Mouse (Mus musculus): ENCODE results near the gene Fadd. TPM values are rescaled to one million over a fixed set of nuclear protein-coding genes. Genes with fewer than 3 reads are reported as not detected.

The Fadd gene
- polyA plus RNA-seq, 1 experiment from 2014 or later: 4.1 TPM

- H3K36me3 ChIP-seq (replicated peaks; ENCODE audit: insufficient read depth, low read length): no peaks in the 10 kb centered on the region
- H3K9ac ChIP-seq (replicated peaks): no peak overlapping the region
- ATAC-seq (no peak), DNase-seq (no peak)
- H3K4me2 ChIP-seq (ENCODE audit: low read depth, low read length): no peak overlapping the region
- no peak overlapping the region for H3K27ac ChIP-seq (ENCODE audit: low read depth)
- no peak for TF ChIP-seq EP300 (IDR thresholded peaks at IDR 0.05; ENCODE audit: low read depth)
- TF ChIP-seq CTCF (IDR thresholded peaks at IDR 0.05; ENCODE audit: low read depth): no peak
- no peaks in the 10 kb centered on the region for H3K9me3 ChIP-seq (ENCODE audit: low read length)
- WGBS (ENCODE audit: insufficient replicate concordance): 70% methylated on average over 7 of the region's 7 CpGs
- H3K4me1 ChIP-seq (ENCODE audit: insufficient read depth): no peaks in the 10 kb centered on the region
- no peaks in the 10 kb centered on the region for H3K27me3 ChIP-seq (ENCODE audit: insufficient read depth, low read length)
- no peak overlapping the region for H3K4me3 ChIP-seq (ENCODE audit: low read depth, low read length)
These were observed 12.8 kb downstream of the Fadd start for GRCm38 (mm10) chr7:144569428-144569827.

GRCm38 (mm10) chr7:144568091-144568490 lies 14.2 kb downstream of the Fadd start:
- no peak overlapping the region for H3K27ac ChIP-seq (ENCODE audit: low read depth)
- no peak overlapping the region for H3K9ac ChIP-seq (replicated peaks)
- no peak for ATAC-seq
- TF ChIP-seq EP300 (IDR thresholded peaks at IDR 0.05; ENCODE audit: low read depth): no peak
- no peak for TF ChIP-seq CTCF (IDR thresholded peaks at IDR 0.05; ENCODE audit: low read depth)
- H3K4me3 ChIP-seq (ENCODE audit: low read depth, low read length): no peak overlapping the region
- H3K9me3 ChIP-seq (ENCODE audit: low read length): no peaks in the 10 kb centered on the region
- H3K4me2 ChIP-seq (ENCODE audit: low read depth, low read length): no peak overlapping the region
- DNase-seq: no peak
- H3K36me3 ChIP-seq (replicated peaks; ENCODE audit: insufficient read depth, low read length): no peaks in the 10 kb centered on the region
- no peaks in the 10 kb centered on the region for H3K4me1 ChIP-seq (ENCODE audit: insufficient read depth)
- H3K27me3 ChIP-seq (ENCODE audit: insufficient read depth, low read length): no peaks in the 10 kb centered on the region

GRCm38 (mm10) chr7:144566921-144567682 lies 15.2 kb downstream of the Fadd start:
- ATAC-seq (no peak), DNase-seq (no peak)
- TF ChIP-seq CTCF (IDR thresholded peaks at IDR 0.05; ENCODE audit: low read depth) (no peak), EP300 (IDR thresholded peaks at IDR 0.05; ENCODE audit: low read depth) (no peak)
- 62% methylated on average over 3 of the region's 3 CpGs for WGBS (ENCODE audit: insufficient replicate concordance)
- H3K9me3 ChIP-seq (ENCODE audit: low read length): no peaks in the 10 kb centered on the region
- H3K9ac ChIP-seq (replicated peaks): no peak overlapping the region
- H3K27ac ChIP-seq (ENCODE audit: low read depth): no peak overlapping the region
- no peak overlapping the region for H3K4me2 ChIP-seq (ENCODE audit: low read depth, low read length)
- H3K4me1 ChIP-seq (ENCODE audit: insufficient read depth): no peaks in the 10 kb centered on the region
- H3K36me3 ChIP-seq (replicated peaks; ENCODE audit: insufficient read depth, low read length): no peaks in the 10 kb centered on the region
- H3K27me3 ChIP-seq (ENCODE audit: insufficient read depth, low read length): no peaks in the 10 kb centered on the region
- no peak overlapping the region for H3K4me3 ChIP-seq (ENCODE audit: low read depth, low read length)

GRCm38 (mm10) chr7:144563456-144564155 lies 18.7 kb downstream of the Fadd start:
- H3K4me2 ChIP-seq (ENCODE audit: low read depth, low read length): no peak overlapping the region
- H3K27me3 ChIP-seq (ENCODE audit: insufficient read depth, low read length): no peaks in the 10 kb centered on the region
- H3K36me3 ChIP-seq (replicated peaks; ENCODE audit: insufficient read depth, low read length): no peaks in the 10 kb centered on the region
- 70% methylated on average over 9 of the region's 9 CpGs for WGBS (ENCODE audit: insufficient replicate concordance)
- no peak for TF ChIP-seq CTCF (IDR thresholded peaks at IDR 0.05; ENCODE audit: low read depth)
- no peak for TF ChIP-seq EP300 (IDR thresholded peaks at IDR 0.05; ENCODE audit: low read depth)
- H3K9me3 ChIP-seq (ENCODE audit: low read length): no peaks in the 10 kb centered on the region
- DNase-seq: no peak
- no peak overlapping the region for H3K9ac ChIP-seq (replicated peaks)
- no peak overlapping the region for H3K27ac ChIP-seq (ENCODE audit: low read depth)
- ATAC-seq: no peak
- H3K4me1 ChIP-seq (ENCODE audit: insufficient read depth): no peaks in the 10 kb centered on the region
- H3K4me3 ChIP-seq (ENCODE audit: low read depth, low read length): no peak overlapping the region

GRCm38 (mm10) chr7:144562016-144562415 lies 20.2 kb downstream of the Fadd start:
- Histone ChIP-seq H3K4me3 (ENCODE audit: low read depth, low read length) (no peak overlapping the region), H3K4me1 (ENCODE audit: insufficient read depth) (no peaks in the 10 kb centered on the region), H3K4me2 (ENCODE audit: low read depth, low read length) (no peak overlapping the region), H3K9me3 (ENCODE audit: low read length) (no peaks in the 10 kb centered on the region), H3K36me3 (replicated peaks; ENCODE audit: insufficient read depth, low read length) (no peaks in the 10 kb centered on the region), H3K9ac (replicated peaks) (no peak overlapping the region), H3K27me3 (ENCODE audit: insufficient read depth, low read length) (no peaks in the 10 kb centered on the region), H3K27ac (ENCODE audit: low read depth) (no peak overlapping the region)
- ATAC-seq (no peak), DNase-seq (no peak)
- 44% methylated on average over 3 of the region's 3 CpGs for WGBS (ENCODE audit: insufficient replicate concordance)
- no peak for TF ChIP-seq CTCF (IDR thresholded peaks at IDR 0.05; ENCODE audit: low read depth)
- no peak for TF ChIP-seq EP300 (IDR thresholded peaks at IDR 0.05; ENCODE audit: low read depth)

- no peak for DNase-seq
- no peak for ATAC-seq
- Histone ChIP-seq H3K27me3 (ENCODE audit: insufficient read depth, low read length) (no peaks in the 10 kb centered on the region), H3K4me1 (ENCODE audit: insufficient read depth) (no peaks in the 10 kb centered on the region), H3K9ac (replicated peaks) (no peak overlapping the region), H3K4me3 (ENCODE audit: low read depth, low read length) (no peak overlapping the region), H3K36me3 (replicated peaks; ENCODE audit: insufficient read depth, low read length) (no peaks in the 10 kb centered on the region), H3K4me2 (ENCODE audit: low read depth, low read length) (no peak overlapping the region), H3K9me3 (ENCODE audit: low read length) (no peaks in the 10 kb centered on the region), H3K27ac (ENCODE audit: low read depth) (no peak overlapping the region)
- 81% methylated on average over 4 of the region's 4 CpGs for WGBS (ENCODE audit: insufficient replicate concordance)
- TF ChIP-seq EP300 (IDR thresholded peaks at IDR 0.05; ENCODE audit: low read depth): no peak
- no peak for TF ChIP-seq CTCF (IDR thresholded peaks at IDR 0.05; ENCODE audit: low read depth)
These were observed 21.7 kb downstream of the Fadd start for GRCm38 (mm10) chr7:144560594-144560993.
